Mouse (Mus musculus): ENCODE results near the gene Jagn1. TPM values are rescaled to one million over a fixed set of nuclear protein-coding genes. Genes with fewer than 3 reads are reported as not detected.

Jagn1 gene
- polyA plus RNA-seq, 1 experiment = 32.2 TPM

GRCm38 (mm10) chr6:113492101-113492864 is 49.9 kb downstream of the Jagn1 start:
- H3K27ac ChIP-seq (ENCODE audit: insufficient read depth, low read length) = no peak overlapping the region
- H3K36me3 ChIP-seq (ENCODE audit: control insufficient read depth, insufficient read depth, low read length) = peaks cover 2% of the 10 kb centered on the region; the same call in 1 of the 2 replicates

GRCm38 (mm10) chr6:113494258-113494788 is 52.0 kb downstream of the Jagn1 start:
- H3K36me3 ChIP-seq (ENCODE audit: control insufficient read depth, insufficient read depth, low read length) = no peaks in the 10 kb centered on the region

More at GRCm38 (mm10) chr6:113492101-113492864, 49.9 kb downstream of the Jagn1 start:
- no peak for DNase-seq (ENCODE audit: low read depth in 1 of 2, low spot score in 2 of 2)
- Histone ChIP-seq H3K4me3 (ENCODE audit: extremely low read depth, insufficient read depth, insufficient read length) (no peak overlapping the region), H3K27me3 (ENCODE audit: control insufficient read depth, insufficient read depth, low read length) (no peaks in the 10 kb centered on the region), H3K4me1 (ENCODE audit: control insufficient read depth, insufficient read depth, insufficient read length) (peaks cover 8% of the 10 kb centered on the region)
- 93% methylated on average over 24 of the region's 24 CpGs for WGBS
- no peak for TF ChIP-seq POLR2A (IDR thresholded peaks at IDR 0.05; ENCODE audit: low read depth, low read length)
- TF ChIP-seq CTCF (IDR thresholded peaks at IDR 0.05; ENCODE audit: extremely low read depth, insufficient read depth, insufficient read length, insufficient replicate concordance) = no peak

DNA sequence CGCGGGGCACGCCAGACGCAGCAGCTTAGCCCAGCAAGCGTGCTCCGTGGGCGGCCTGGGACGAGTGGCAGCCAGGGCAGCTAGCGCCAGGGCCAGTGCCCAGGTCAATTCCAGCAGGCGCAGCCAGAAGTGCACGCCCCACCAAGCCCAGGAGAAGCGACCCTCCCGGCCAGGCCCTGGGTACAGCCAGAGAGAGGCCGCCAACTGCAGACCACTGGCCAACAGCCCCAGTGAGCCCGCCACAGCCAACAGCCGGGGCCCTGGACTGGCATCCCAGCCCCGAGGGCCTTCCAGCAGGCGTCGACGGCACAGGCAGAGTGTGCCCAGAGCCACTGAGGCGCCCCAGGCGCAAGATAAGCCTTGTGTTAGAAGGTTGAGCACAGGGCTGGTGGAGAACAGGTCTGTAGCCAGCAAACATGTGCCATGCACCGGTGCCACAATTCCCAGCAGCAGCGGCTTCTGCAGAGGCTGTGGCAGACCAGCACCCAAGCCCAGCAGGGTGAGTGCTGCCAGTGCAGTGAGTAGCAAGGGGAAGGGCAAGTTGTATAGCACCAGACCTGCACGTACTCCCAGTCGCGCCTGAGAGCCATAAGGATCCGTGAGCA is 52.8 kb downstream of the Jagn1 start:
- Histone ChIP-seq H3K4me1 (ENCODE audit: control insufficient read depth, insufficient read depth, insufficient read length) (peaks cover 8% of the 10 kb centered on the region), H3K4me3 (ENCODE audit: extremely low read depth, insufficient read depth, insufficient read length) (peak overlapping the region; percentile 55; the same call in 1 of the 2 replicates), H3K27me3 (ENCODE audit: control insufficient read depth, insufficient read depth, low read length) (no peaks in the 10 kb centered on the region), H3K27ac (ENCODE audit: insufficient read depth, low read length) (peak overlapping the region; percentile 44), H3K36me3 (ENCODE audit: control insufficient read depth, insufficient read depth, low read length) (no peaks in the 10 kb centered on the region)
- TF ChIP-seq CTCF (IDR thresholded peaks at IDR 0.05; ENCODE audit: extremely low read depth, insufficient read depth, insufficient read length, insufficient replicate concordance) (no peak), POLR2A (IDR thresholded peaks at IDR 0.05; ENCODE audit: low read depth, low read length) (no peak)
- DNase-seq (ENCODE audit: low read depth in 1 of 2, low spot score in 2 of 2) = no peak
- 61% methylated on average over 28 of the region's 28 CpGs for WGBS

More at GRCm38 (mm10) chr6:113494258-113494788, 52.0 kb downstream of the Jagn1 start:
- peak; percentile 76 to 84 for DNase-seq (ENCODE audit: low read depth in 1 of 2, low spot score in 2 of 2)
- Histone ChIP-seq H3K27ac (ENCODE audit: insufficient read depth, low read length) (peak overlapping the region; percentile 66), H3K27me3 (ENCODE audit: control insufficient read depth, insufficient read depth, low read length) (no peaks in the 10 kb centered on the region), H3K4me1 (ENCODE audit: control insufficient read depth, insufficient read depth, insufficient read length) (peaks cover 8% of the 10 kb centered on the region), H3K4me3 (ENCODE audit: extremely low read depth, insufficient read depth, insufficient read length) (peak overlapping the region; percentile 55)
- 2% methylated on average over 53 of the region's 54 CpGs for WGBS
- TF ChIP-seq CTCF (IDR thresholded peaks at IDR 0.05; ENCODE audit: extremely low read depth, insufficient read depth, insufficient read length, insufficient replicate concordance) = peak; percentile 87
- TF ChIP-seq POLR2A (IDR thresholded peaks at IDR 0.05; ENCODE audit: low read depth, low read length) = peak; percentile 5

Other genes starting within 250 kb of the Jagn1 start
- 0.06 and 0.08 TPM in 2 replicates for gene Lhfpl4, start 247.2 kb upstream of the Jagn1 start, polyA plus RNA-seq (2012; rRNA removed)
- gene Mtmr14, start 204.7 kb upstream of the Jagn1 start, polyA plus RNA-seq (2012; rRNA removed) = 47.4 and 64.4 TPM in 2 replicates
- 0.13 and 0.23 TPM in 2 replicates for gene Cpne9, start 160.3 kb upstream of the Jagn1 start, polyA plus RNA-seq (2012; rRNA removed)
- gene Brpf1, start 135.4 kb upstream of the Jagn1 start, polyA plus RNA-seq (2012; rRNA removed) = 24.2 and 26.3 TPM in 2 replicates
- gene Ogg1, start 115.6 kb upstream of the Jagn1 start, polyA plus RNA-seq (2012; rRNA removed) = 13.0 and 14.8 TPM in 2 replicates
- 21.0 and 22.6 TPM in 2 replicates for gene Camk1, start 98.6 kb upstream of the Jagn1 start, polyA plus RNA-seq (2012; rRNA removed)
- gene Tada3, start 64.7 kb upstream of the Jagn1 start, polyA plus RNA-seq (2012; rRNA removed) = 17.1 and 22.1 TPM in 2 replicates
- 87.2 and 94.8 TPM in 2 replicates for gene Arpc4, start 64.5 kb upstream of the Jagn1 start, polyA plus RNA-seq (2012; rRNA removed)
- gene Ttll3, start 53.3 kb upstream of the Jagn1 start, polyA plus RNA-seq (2012; rRNA removed) = 20.9 and 21.2 TPM in 2 replicates
- gene Rpusd3, start 23.2 kb upstream of the Jagn1 start, polyA plus RNA-seq (2012; rRNA removed) = 29.2 and 53.2 TPM in 2 replicates
- gene Cidec, start 6.8 kb upstream of the Jagn1 start, polyA plus RNA-seq (2012; rRNA removed) = 4.7 and 7.8 TPM in 2 replicates
- 0.61 and 1.3 TPM in 2 replicates for gene Il17re, start 15.9 kb downstream of the Jagn1 start, polyA plus RNA-seq (2012; rRNA removed)
- gene Il17rc, start 28.9 kb downstream of the Jagn1 start, polyA plus RNA-seq (2012; rRNA removed) = 10.9 and 12.4 TPM in 2 replicates
- 7.8 and 8.4 TPM in 2 replicates for gene Creld1, start 40.7 kb downstream of the Jagn1 start, polyA plus RNA-seq (2012; rRNA removed)
- gene Prrt3, start 59.4 kb downstream of the Jagn1 start, polyA plus RNA-seq (2012; rRNA removed) = 0.04 TPM in 2 replicates
- 18.2 and 20.0 TPM in 2 replicates for gene Emc3, start 89.1 kb downstream of the Jagn1 start, polyA plus RNA-seq (2012; rRNA removed)
- 2.3 and 2.8 TPM in 2 replicates for gene Fancd2, start 89.1 kb downstream of the Jagn1 start, polyA plus RNA-seq (2012; rRNA removed)
- gene Fancd2os, start 158.1 kb downstream of the Jagn1 start, polyA plus RNA-seq (2012; rRNA removed) = not detected in 2 replicates
- gene Brk1, start 162.2 kb downstream of the Jagn1 start, polyA plus RNA-seq (2012; rRNA removed) = 97.5 and 107 TPM in 2 replicates
- gene Vhl, start 181.4 kb downstream of the Jagn1 start, polyA plus RNA-seq (2012; rRNA removed) = 18.7 and 19.3 TPM in 2 replicates
- 42.4 and 56.2 TPM in 2 replicates for gene Irak2, start 195.9 kb downstream of the Jagn1 start, polyA plus RNA-seq (2012; rRNA removed)